Mouse (Mus musculus) left cerebral cortex, postnatal 14 days (tissue): ENCODE data around the gene Gm595. TPM values are rescaled to one million over a fixed set of nuclear protein-coding genes. Genes with fewer than 3 reads are reported as not detected.
A peak's percentile ranks its signal among the peaks of the same experiment; 100 is the strongest.

ENCODE experiments used
- DNase-seq, 2 experiments: peaks; one replicate each; pipeline ENCODE4 v3.0.0; 2021 to 2022; ENCODE audit warnings: low spot score in 2 of 2, mixed read lengths in 1 of 2
- intact Hi-C: fragments of 180-260 bp; cut with DNase I; formaldehyde crosslinking; loops from one replicate; pipeline ENCODE4 v1.15.1; 2025
- long read RNA-seq, 2 experiments: library from polyadenylated mRNA; stranded (forward); transcript quantifications; one replicate each; pipeline ENCODE4 v2.0.0; 2021
- total RNA-seq, 2 experiments: library from RNA; stranded (reverse); gene quantifications; 2 replicates each; pipeline ENCODE4 v1.2.3; 2021

Gm595 gene
- total RNA-seq, result not detected
- long read RNA-seq, experiment 1, result 0 reads
- long read RNA-seq, experiment 2, result 0 reads

DNA sequence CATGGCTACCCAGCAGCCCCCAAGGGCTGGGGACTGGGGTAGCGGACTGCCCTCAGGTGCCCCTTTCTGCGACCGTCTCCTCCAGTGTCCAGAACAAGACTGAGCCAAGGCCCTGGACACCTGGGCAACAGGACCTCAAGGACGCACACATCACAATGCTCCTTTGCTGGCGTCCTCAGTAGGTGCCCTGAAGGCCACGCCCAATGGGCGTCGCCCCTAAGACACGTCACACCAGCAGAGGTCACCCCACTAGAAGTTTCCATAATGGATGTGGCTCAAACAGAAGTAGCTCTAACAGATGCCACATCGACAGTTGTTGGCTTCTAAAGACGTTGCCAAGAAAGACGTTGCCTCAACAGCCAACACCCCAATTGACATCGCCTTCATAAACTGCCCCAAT lies at the start of gene Gm595:
Gm595 (minus strand) TSS at position 101 of the 400 bp plus-strand sequence.
- intact Hi-C loops, result no loop called here
- DNase-seq, result no peak

DNA sequence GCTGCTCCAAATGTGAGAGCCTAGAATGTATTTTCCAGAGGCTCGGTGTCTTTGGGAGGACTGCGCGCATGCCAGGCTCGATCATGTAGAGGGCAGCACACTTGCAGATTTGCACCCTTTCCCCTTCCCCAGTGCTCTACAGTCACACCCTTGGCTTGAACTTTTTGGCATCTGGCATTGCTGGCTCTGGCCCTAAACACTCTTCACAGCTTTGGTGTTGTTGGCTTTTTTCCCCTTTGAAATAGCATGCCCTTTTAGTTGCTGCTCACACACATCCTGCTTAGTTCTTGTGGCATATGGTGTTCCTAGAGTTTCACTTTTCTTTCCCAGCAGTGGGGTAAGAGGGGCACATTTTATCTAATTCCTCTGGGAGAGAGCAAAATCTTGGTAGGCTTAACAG lies 30.9 kb upstream of the Gm595 start:
- intact Hi-C loops, result no loop called here
- DNase-seq, result no peak

- DNase-seq, result no peak
- intact Hi-C loops, result loop anchor here (5.0 kb wide), 1 partner anchor 404 kb away; no protein-coding TSS in a partner anchor
Measured at GRCm38 (mm10) chrX:48903744-48904143, 26.2 kb upstream of the Gm595 start.

DNA sequence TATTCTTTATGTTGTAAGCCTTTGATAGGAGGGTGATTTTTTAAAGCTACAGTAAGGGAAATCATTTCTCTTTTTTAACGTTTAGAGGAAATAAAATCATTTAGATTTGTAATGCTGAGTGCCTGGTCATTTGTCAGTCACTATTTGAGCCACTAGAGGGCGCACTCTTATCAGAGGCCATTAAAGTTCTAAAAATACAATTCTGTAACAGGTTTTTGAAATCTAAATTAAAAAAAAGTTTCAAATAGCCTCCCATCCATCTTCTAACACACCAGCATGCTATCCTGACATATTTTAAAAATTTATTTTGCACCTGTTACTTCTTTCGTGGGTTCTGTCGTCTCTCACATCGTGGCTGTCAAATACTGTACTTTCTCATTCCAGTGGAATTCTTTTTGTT lies 22.0 kb upstream of the Gm595 start:
- DNase-seq, result peak in 1 of 2 experiments; percentile 17
- intact Hi-C loops, result no loop called here

GRCm38 (mm10) chrX:48896803-48897202 lies 19.3 kb upstream of the Gm595 start:
- DNase-seq, result no peak
- intact Hi-C loops, result no loop called here

- no peak for DNase-seq
- intact Hi-C loops, result no loop called here
Measured at GRCm38 (mm10) chrX:48893946-48894345, 16.4 kb upstream of the Gm595 start.

DNA sequence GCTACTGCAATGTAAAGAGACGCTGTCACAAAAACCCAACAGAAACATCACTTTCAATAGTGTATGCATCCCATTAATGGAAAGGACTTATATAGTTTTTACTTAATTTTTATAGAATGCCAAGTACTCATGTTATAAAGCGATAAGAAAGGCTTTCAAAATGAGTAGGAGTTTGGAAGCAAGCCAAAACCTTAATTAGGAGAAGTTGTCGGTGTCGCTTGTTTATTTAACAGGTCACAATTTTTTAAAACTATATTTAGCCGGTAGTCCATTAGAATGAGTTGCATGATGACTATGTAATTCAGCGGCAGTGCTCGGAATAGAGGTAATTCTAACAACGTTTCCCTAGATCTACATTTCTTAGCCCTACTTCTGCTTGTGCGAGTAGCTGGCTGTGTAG lies 12.7 kb upstream of the Gm595 start:
- intact Hi-C loops, result no loop called here
- DNase-seq, result no peak

GRCm38 (mm10) chrX:48884615-48885014 lies 7.1 kb upstream of the Gm595 start:
- intact Hi-C loops, result no loop called here
- DNase-seq, result no peak

Other genes with a start within 250 kb of the Gm595 start
- gene Gpr119, start 203.2 kb downstream of the Gm595 start, total RNA-seq, result not detected
- gene Rbmx2, start 182.7 kb downstream of the Gm595 start, total RNA-seq, result 1 to 10 TPM; 4.8 TPM